Mouse (Mus musculus) testis, postnatal 10 days (tissue): ENCODE measurements around the gene Cfap61.

Source experiments
- DNase-seq: peaks from one replicate; pipeline ENCODE4 v3.0.0; 2021; ENCODE audit warnings: low spot score

The Cfap61 gene

GRCm38 (mm10) chr2:146010816-146011215, 76.2 kb downstream of the Cfap61 start:
- no peak for DNase-seq

- no peak for DNase-seq
These were observed 81.0 kb downstream of the Cfap61 start for GRCm38 (mm10) chr2:146015341-146016186.

GRCm38 (mm10) chr2:146022846-146023245, 88.3 kb downstream of the Cfap61 start:
- no peak for DNase-seq

GRCm38 (mm10) chr2:146043640-146044039, 109.1 kb downstream of the Cfap61 start:
- no peak for DNase-seq

- DNase-seq, result peak; percentile 52
These were observed 110.6 kb downstream of the Cfap61 start for GRCm38 (mm10) chr2:146044926-146045890.

- no peak for DNase-seq
These were observed 113.1 kb downstream of the Cfap61 start for GRCm38 (mm10) chr2:146047691-146048090.

- DNase-seq, result no peak
These were observed 113.7 kb downstream of the Cfap61 start for GRCm38 (mm10) chr2:146048221-146048829.

- no peak for DNase-seq
These were observed 114.8 kb downstream of the Cfap61 start for GRCm38 (mm10) chr2:146049339-146049738.

GRCm38 (mm10) chr2:146050069-146050468, 115.5 kb downstream of the Cfap61 start:
- no peak for DNase-seq

GRCm38 (mm10) chr2:146051334-146051733, 116.8 kb downstream of the Cfap61 start:
- no peak for DNase-seq

GRCm38 (mm10) chr2:146057123-146057522, 122.5 kb downstream of the Cfap61 start:
- DNase-seq, result no peak

- DNase-seq, result no peak
These were observed 124.2 kb downstream of the Cfap61 start for GRCm38 (mm10) chr2:146058791-146059190.

GRCm38 (mm10) chr2:146061421-146062300, 127.1 kb downstream of the Cfap61 start:
- DNase-seq, result no peak

GRCm38 (mm10) chr2:146062330-146063092, 127.9 kb downstream of the Cfap61 start:
- no peak for DNase-seq

GRCm38 (mm10) chr2:146063093-146064074, 128.8 kb downstream of the Cfap61 start:
- DNase-seq, result no peak

GRCm38 (mm10) chr2:146067364-146067763, 132.8 kb downstream of the Cfap61 start:
- no peak for DNase-seq

GRCm38 (mm10) chr2:146073300-146073699, 138.7 kb downstream of the Cfap61 start:
- no peak for DNase-seq

GRCm38 (mm10) chr2:146077117-146077516, 142.5 kb downstream of the Cfap61 start:
- no peak for DNase-seq

GRCm38 (mm10) chr2:146080282-146080681, 145.7 kb downstream of the Cfap61 start:
- DNase-seq, result no peak
